Mouse (Mus musculus) megakaryocyte, embryonic 14.5 days (primary cell): ENCODE results near the gene Gm7075.

Source experiments
- FLI1 ChIP-seq: IDR thresholded peaks from 2 replicates; pipeline ENCODE4 v1.6.1; 2012; ENCODE audit warnings: low read length, inconsistent platforms, mixed read lengths
- GATA1 ChIP-seq: IDR thresholded peaks from 3 replicates; pipeline ENCODE4 v1.6.1; 2012; ENCODE audit warnings: mixed read lengths, low read length, inconsistent platforms, borderline replicate concordance

DNA sequence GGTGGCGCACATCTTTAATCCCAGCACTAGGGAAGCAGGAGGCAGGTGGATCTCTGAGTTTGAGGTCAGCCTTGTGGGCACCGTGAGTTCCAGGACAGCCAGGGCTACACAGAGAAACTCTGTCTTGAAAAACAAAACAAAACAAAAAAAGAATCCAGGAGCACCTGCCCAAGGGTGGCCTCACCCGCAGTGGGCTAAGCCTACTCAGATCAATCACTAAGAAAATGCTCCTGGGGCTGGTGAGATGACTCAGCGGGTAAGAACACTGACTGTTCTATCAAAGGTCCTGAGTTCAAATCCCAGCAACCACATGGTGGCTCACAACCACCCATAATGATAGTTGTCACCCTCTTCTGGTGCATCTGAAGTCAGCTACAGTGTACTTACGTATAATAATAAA lies 45.3 kb downstream of the Gm7075 start:
- TF ChIP-seq GATA1 (no peak), FLI1 (no peak)
